Mouse (Mus musculus) lung, postnatal 0 days (tissue): ENCODE data around the gene Clrn2.

Source experiments
- CTCF ChIP-seq: IDR thresholded peaks from 2 replicates; pipeline ENCODE4 v1.5.1; 2016; ENCODE audit warnings: antibody characterized with exemption, mild to moderate bottlenecking
- EP300 ChIP-seq: IDR thresholded peaks from 2 replicates; pipeline ENCODE4 v1.6.1; 2016; ENCODE audit warnings: antibody characterized with exemption, mild to moderate bottlenecking, control low read depth

DNA sequence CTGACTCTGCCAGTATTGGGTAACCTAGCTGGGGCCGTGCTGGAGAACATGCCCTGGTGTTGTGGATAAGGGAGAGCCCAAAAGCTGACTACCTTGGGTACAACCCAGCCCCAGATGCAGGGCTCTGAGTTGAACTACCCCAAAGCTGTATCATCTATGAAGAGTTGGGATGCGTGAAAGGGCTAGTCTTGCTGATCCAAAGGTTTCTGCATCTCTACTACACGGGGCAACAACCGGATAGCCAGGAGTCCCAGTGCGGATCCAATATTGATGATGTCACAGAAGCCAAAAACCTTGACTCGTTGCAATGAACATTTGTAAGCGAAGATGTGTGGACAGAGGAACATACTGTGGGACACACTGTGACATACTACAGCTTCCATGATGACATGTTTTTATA lies 25.7 kb upstream of the Clrn2 start:
- TF ChIP-seq EP300: no peak
- no peak for TF ChIP-seq CTCF
